Mouse (Mus musculus): Measurements from ENCODE around the gene Zfp961.
"Not testable (repeated sequence)": the region's sequence is repeated elsewhere in the genome, so short reads cannot be mapped to it uniquely, and the experiment has no call there.

Gene Zfp961

GRCm38 (mm10) chr8:71961796-71962195 lies 11.0 kb downstream of the Zfp961 start:
- DNase-seq (ENCODE audit: low spot score): no peak

- DNase-seq (ENCODE audit: low spot score): no peak
Observed at GRCm38 (mm10) chr8:71964051-71964450, 13.2 kb downstream of the Zfp961 start.

GRCm38 (mm10) chr8:71965166-71965565 lies 14.3 kb downstream of the Zfp961 start:
- no peak for DNase-seq (ENCODE audit: low spot score)

DNA sequence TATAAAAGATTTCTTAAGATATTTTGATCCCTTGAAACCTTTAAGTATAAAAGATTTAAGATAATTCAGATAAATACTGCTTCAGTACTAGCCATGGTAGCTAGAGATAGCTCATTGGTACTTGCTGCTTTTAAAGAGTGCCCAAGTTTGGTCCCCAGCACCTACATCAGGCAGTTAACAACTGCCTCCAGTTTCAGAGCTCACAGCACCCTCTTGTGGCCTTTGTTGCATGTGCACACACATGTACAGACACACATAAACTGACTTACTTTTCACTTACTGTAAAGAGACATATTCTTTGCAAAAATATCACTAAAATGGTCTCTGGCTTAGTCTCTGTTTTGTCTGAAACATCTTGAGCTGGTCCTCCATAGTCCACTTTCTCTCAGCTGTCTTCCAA lies 15.6 kb downstream of the Zfp961 start:
- no peak for DNase-seq (ENCODE audit: low spot score)

GRCm38 (mm10) chr8:71967261-71967660 lies 16.4 kb downstream of the Zfp961 start:
- no peak for DNase-seq (ENCODE audit: low spot score)

DNA sequence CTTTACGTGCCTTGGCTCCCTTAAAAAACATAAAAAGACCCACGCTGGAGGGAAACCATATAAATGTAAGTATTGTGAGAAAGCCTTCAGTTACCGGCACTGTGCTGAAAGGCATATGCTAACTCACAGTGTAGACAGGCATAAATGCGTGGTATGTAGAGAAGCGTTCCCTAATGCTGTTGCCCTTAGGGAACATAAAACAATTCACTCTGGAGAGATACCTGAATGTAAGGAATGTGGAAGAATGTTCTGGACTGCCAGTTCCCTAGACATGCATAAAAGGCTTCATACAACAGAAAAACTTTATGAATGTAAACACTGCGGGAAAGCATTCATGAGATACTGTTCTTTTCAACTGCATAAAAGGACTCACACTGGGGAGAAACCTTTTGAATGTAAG lies 17.3 kb downstream of the Zfp961 start:
- no peak for DNase-seq (ENCODE audit: low spot score)

- no peak for DNase-seq (ENCODE audit: low spot score)
Observed at GRCm38 (mm10) chr8:71968636-71969035, 17.8 kb downstream of the Zfp961 start.

GRCm38 (mm10) chr8:71971945-71972344 lies 21.1 kb downstream of the Zfp961 start:
- DNase-seq (ENCODE audit: low spot score): no peak

DNA sequence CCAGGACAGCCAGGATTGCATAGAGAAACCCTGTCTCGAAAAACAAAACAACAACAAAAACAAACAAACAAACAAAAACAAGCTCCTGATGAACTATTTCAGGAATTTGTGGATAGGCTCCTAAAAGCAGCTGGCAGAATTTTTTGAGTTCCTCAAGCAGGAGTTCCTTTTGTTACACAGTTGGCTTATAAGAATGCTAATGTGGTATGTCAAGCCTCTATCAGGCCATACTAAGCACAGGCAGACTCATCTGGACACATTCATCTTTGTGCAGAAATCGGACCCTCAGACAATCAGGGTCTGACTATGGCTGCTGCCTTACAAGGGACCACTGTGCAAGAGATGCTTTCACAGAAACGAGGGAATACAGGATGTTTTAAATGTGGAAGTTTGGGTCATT lies 23.4 kb downstream of the Zfp961 start:
- DNase-seq (ENCODE audit: low spot score): no peak

DNA sequence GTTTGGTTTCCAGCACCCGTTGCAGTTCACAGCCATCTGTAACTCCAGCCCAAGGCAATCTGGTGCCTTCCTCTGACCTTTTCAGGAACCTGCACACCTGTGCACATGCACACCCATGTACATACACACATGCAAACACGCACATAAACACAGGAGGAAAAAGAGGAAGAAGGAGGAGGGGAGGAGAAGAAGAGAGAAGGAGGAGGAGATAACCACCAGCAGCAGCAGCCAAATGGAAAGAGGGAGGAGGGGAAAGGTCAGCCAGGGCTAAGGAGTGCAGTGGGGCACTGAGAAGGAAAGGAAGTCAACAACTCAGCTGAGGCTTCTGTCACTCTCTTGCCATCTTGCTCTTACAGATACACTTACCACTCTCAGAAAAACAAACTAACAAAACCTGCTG lies 30.2 kb downstream of the Zfp961 start:
- no peak for DNase-seq (ENCODE audit: low spot score)

DNA sequence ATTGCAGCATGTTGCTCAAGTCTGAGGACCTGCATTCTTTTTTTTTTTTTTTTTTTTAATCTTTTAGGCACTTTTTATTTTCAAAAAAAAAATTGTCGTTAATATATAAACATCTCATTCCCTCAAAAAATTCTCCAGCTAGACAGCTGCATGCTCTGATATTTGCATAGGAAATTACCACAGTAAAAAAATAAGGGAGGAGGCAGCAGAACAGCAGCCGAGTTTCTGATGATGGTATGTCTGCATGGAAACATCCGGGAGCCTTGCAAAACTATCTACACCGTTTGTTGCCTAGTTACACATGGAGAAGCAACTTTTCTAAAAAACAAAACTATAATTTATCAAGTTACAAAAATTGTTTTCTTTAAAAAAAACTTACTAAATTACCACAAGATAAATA lies 30.6 kb downstream of the Zfp961 start:
- DNase-seq (ENCODE audit: low spot score): no peak

DNA sequence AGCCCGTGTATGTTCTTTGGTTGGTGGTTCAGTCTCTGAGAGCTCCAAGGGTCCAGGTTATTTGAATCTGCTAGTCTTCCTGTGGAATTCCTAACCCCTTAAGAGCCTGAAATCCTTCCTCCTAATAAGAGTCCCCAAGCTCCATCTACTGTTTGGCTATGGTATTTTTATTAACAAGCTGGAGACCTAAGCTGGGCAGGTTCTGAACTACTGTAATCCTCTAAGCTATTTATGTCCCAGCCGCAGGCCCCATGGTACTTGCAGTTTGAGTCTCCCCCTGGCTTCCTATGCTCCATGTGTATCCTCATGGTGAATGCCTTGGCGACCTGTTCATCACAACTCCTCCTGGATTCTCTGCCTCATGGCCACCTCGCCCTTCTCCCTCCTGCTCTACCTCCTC lies 33.8 kb downstream of the Zfp961 start:
- DNase-seq (ENCODE audit: low spot score): no peak

- peak; percentile 64 for DNase-seq (ENCODE audit: low spot score)
Observed at GRCm38 (mm10) chr8:71988110-71988866, 37.5 kb downstream of the Zfp961 start.

DNA sequence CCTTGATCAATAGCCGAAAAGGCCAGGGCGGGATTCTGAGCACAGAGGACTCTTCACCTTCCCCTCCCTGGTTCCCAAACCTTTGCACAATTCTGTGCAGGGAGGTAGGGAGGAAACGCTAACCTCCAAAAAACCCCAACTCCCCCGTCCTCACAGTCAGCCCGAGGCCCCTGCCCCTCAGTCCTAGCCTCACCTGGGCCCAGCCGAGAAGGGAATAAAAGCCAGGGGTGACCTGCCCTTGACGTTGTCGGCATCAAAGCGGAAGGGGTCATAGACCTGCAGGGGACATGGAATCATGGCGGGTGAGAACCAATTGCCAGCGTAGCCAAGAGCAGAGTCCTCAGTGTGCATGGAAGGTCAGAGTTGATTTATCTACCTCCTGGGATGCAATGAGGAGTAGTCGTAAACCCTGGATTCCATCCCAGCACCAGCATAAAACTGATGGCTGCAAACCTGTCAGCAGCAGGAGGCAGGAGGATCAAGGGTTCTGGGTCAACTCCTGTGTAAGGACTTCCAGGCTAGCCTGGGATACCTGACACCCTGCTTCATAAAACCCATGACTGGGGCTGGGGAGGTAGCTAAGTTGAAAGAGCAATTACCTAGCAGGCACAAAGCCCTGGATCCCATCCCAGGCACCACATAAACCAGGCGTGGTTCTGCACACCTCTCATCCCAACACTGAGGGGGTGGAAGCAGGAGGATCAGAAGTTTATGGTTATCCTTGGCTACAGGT lies 38.2 kb downstream of the Zfp961 start:
- DNase-seq (ENCODE audit: low spot score): no peak

DNA sequence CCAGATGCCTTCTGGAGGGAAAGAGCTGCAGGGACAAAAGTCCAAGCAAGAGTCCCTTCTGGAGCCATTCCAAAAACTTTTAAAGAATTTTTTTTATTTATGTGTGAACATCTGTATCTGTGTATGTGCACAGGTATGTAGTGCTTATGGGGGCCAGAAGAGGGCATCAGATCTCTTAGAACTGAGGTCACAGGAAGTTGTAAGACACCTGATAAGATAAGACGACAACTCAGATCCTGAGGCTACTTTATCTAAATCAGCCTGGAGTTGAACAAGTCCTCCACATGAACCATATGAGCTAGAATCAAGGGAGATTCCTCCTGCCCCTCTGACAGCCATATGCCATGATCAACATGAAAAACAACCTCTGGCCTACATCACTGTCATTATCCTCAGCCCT lies 48.6 kb downstream of the Zfp961 start:
- DNase-seq (ENCODE audit: low spot score): no peak

- no peak for DNase-seq (ENCODE audit: low spot score)
Observed at GRCm38 (mm10) chr8:72000223-72000622, 49.4 kb downstream of the Zfp961 start.

- no peak for DNase-seq (ENCODE audit: low spot score)
Observed at GRCm38 (mm10) chr8:72002942-72003341, 52.1 kb downstream of the Zfp961 start.

GRCm38 (mm10) chr8:72005912-72006311 lies 55.1 kb downstream of the Zfp961 start:
- DNase-seq (ENCODE audit: low spot score): no peak

DNA sequence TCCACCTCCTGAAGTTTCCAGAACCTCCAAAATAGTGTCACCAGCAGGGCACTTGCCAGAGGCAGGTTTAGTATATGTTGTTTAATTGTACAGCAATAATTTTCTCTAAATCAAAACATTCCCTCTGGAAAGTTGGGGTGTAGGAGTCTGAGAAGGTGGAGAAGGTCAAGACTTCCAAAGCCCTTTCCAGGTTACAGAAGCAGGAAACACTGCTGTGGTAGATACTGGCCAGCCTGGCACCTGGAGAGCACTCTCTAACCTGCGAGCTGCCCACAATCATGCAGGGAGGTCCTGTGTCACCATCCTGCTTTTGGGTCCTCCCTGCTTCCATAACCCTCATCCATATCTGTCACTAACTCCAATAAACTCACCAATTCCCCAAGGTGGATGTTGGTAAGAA lies 55.9 kb downstream of the Zfp961 start:
- DNase-seq (ENCODE audit: low spot score): no peak

DNA sequence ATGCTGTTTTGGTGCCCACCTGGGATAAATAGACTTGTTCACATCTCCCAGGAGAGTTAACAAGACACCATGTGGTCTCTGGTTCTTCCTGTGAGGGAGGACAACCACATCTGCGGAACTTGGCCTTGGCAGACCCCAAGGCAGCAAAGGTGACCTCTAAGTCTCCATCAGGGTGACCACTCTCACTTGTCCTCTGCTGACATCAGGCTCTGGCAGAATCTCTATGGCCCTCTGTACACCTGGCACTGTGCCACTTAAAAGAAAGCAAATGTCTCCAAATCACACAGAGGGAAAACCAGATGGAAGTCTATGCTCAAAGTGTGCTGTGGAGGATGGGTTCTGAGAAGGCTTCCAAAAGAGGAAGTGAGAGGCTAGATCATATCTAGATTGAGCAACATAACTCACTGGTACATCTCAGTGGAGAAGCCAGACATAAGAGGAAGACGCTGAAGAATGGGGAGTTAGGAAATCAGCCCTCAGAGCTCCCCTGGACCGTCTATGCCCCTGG lies 57.4 kb downstream of the Zfp961 start:
- DNase-seq (ENCODE audit: low spot score): no peak

GRCm38 (mm10) chr8:72009473-72009872 lies 58.6 kb downstream of the Zfp961 start, which contains the start of gene Cyp4f18:
TSS of gene Cyp4f18 (minus strand) at chr8:72009626.
- DNase-seq (ENCODE audit: low spot score): no peak

GRCm38 (mm10) chr8:72013506-72014228 lies 62.8 kb downstream of the Zfp961 start:
- peak; percentile 28 for DNase-seq (ENCODE audit: low spot score)

DNA sequence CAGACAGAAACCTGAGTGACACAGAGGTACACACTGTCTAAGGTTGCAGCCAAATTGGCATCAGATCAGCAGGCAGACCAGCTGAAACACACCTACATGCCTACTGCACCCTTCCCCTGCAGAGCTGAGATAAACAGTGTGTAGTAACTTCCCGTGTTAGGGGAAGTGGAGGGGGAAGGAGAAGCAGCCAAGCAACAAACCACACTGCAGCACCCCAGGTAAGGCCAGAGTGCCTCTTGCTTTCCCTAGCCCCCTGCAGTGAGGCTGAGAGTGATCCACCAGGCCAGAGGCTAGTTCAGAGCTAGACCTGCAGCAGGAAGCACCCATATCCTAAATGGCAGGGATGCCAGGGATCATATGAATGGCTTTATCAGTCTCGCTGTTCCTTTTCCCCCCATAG lies 66.5 kb downstream of the Zfp961 start:
- DNase-seq (ENCODE audit: low spot score): not testable (repeated sequence)

Measured in ovary, postnatal 36 days (tissue).